Mouse (Mus musculus) forebrain, postnatal 0 days (tissue): Measurements from ENCODE around the gene Myrf. TPM values are rescaled to one million over a fixed set of nuclear protein-coding genes. Genes with fewer than 3 reads are reported as not detected.
"Not testable (repeated sequence)": the region's sequence is repeated elsewhere in the genome, so short reads cannot be mapped to it uniquely, and the experiment has no call there.

ENCODE experiments used
- ATAC-seq: fragments of 200-750 bp; cut with Nextera tagmentation; 2 replicates; pipeline ENCODE4 v1.8.0; 2017; ENCODE audit warnings: mild to moderate bottlenecking, moderate library complexity
- DNase-seq: peaks from one replicate; pipeline ENCODE4 v3.0.0-alpha.2; 2015
- H3K27ac ChIP-seq: fragments of 300-500 bp; sonication (generic); 2 replicates; pipeline ENCODE4 v1.5.1; 2014; ENCODE audit warnings: low read depth, mild to moderate bottlenecking, antibody characterized with exemption, low read length, moderate library complexity, mixed read lengths
- H3K27me3 ChIP-seq: fragments of 300-500 bp; sonication (generic); 2 replicates; pipeline ENCODE4 v1.6.1; 2014; ENCODE audit warnings: mild to moderate bottlenecking, low read length, mixed read lengths; ENCODE audit not compliant: insufficient read depth
- H3K36me3 ChIP-seq: fragments of 300-500 bp; sonication (generic); 2 replicates; pipeline ENCODE4 v1.6.1; 2014; ENCODE audit warnings: mild to moderate bottlenecking, moderate library complexity; ENCODE audit not compliant: insufficient read depth
- H3K4me1 ChIP-seq: fragments of 300-500 bp; sonication (generic); 2 replicates; pipeline ENCODE4 v1.6.1; 2014; ENCODE audit warnings: antibody characterized with exemption; ENCODE audit not compliant: insufficient read depth
- H3K4me2 ChIP-seq: fragments of 300-500 bp; sonication (generic); 2 replicates; pipeline ENCODE4 v1.6.1; 2014; ENCODE audit warnings: low read depth, mild to moderate bottlenecking, moderate library complexity
- H3K4me3 ChIP-seq: fragments of 300-500 bp; sonication (generic); 2 replicates; pipeline ENCODE4 v1.5.1; 2014; ENCODE audit warnings: low read depth, low read length, mixed read lengths
- H3K9ac ChIP-seq: fragments of 300-500 bp; sonication (generic); 2 replicates; pipeline ENCODE4 v1.6.1; 2014; ENCODE audit warnings: mild to moderate bottlenecking
- H3K9me3 ChIP-seq: fragments of 300-500 bp; sonication (generic); 2 replicates; pipeline ENCODE4 v1.6.1; 2016; ENCODE audit warnings: low read length
- CTCF ChIP-seq: sonication (generic); IDR thresholded peaks from 2 replicates; pipeline ENCODE4 v1.5.1; 2016; ENCODE audit warnings: antibody characterized with exemption, control low read depth, low read depth
- WGBS: fragments of 180-500 bp; shearing (Covaris S2); extraction: QIAGEN DNeasy Blood & Tissue Kit; methylation state at CpG from one replicate; pipeline ENCODE4 v1.1.7; 2014; 5-methylcytosine and 5-hydroxymethylcytosine counted together
- polyA plus RNA-seq: library from polyadenylated mRNA; unstranded; fragments of >200 nt; fragmentation: Nextera tagmentation; extraction: Ambion mirVana; gene quantifications from 2 replicates; pipeline ENCODE4 v1.2.1, GENCODE M21; 2015
- total RNA-seq: library from RNA; depleted of rRNA; stranded (reverse); fragments of >200 nt; gene quantifications from 2 replicates; pipeline ENCODE4 v1.2.3, GENCODE M21; 2014

The Myrf gene
- total and polyA plus RNA-seq, 2 experiments from 2014 or later = 0.47 to 0.81 TPM

DNA sequence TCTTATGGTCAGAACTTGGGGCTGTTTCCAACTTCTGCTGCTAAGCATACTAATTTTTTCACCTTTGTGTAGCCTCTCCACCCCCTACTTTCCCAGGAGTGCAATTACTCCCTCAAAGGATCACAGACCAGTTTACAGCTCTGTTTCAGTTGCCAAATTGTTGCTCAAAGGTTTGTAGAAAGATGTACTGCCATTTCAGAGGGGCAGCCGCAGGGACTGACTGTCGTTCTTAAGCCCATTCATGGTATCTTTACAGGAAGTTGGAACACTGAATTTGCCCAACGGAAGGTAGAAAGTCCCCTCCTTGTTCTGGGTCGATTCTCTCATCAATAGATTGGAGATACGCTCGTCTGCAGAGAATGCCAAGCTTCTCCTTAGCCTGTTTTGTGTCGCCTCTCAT is 69.2 kb downstream of the Myrf start:
- Histone ChIP-seq H3K9ac (no peak overlapping the region), H3K4me1 (no peaks in the 10 kb centered on the region), H3K4me2 (no peak overlapping the region), H3K36me3 (no peaks in the 10 kb centered on the region), H3K4me3 (no peak overlapping the region), H3K27me3 (no peaks in the 10 kb centered on the region), H3K9me3 (no peaks in the 10 kb centered on the region), H3K27ac (no peak overlapping the region)
- 74% methylated on average over 7 of the region's 7 CpGs for WGBS
- DNase-seq (no peak), ATAC-seq (no peak)
- TF ChIP-seq CTCF = no peak

DNA sequence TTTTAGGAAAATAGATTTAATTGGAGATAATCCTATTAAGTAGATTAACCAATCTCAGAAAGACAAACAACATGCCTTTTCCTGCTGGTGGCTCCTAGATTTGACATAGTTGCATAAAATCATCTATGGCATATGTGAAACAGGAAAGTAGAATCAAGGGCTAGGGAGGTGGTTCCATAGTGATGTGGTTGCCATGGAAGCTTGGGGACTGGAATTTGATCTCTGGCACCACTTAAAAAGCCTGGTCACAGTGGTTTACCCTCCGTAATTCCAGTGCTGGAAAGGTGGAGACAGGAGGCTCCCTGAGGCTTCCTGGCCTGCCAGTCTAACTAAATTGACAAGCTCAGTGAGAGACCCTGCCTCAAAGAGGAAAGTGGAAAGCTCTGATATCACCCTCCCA is 70.1 kb downstream of the Myrf start:
- no peak overlapping the region for H3K27ac ChIP-seq
- no peaks in the 10 kb centered on the region for H3K36me3 ChIP-seq
- H3K9ac ChIP-seq = no peak overlapping the region
- no peaks in the 10 kb centered on the region for H3K9me3 ChIP-seq
- H3K4me2 ChIP-seq = no peak overlapping the region
- no peaks in the 10 kb centered on the region for H3K4me1 ChIP-seq
- ATAC-seq = no peak
- WGBS = 14% methylated on average over 1 of the region's 1 CpGs
- no peak for DNase-seq
- TF ChIP-seq CTCF = no peak
- H3K4me3 ChIP-seq = no peak overlapping the region
- H3K27me3 ChIP-seq = no peaks in the 10 kb centered on the region

DNA sequence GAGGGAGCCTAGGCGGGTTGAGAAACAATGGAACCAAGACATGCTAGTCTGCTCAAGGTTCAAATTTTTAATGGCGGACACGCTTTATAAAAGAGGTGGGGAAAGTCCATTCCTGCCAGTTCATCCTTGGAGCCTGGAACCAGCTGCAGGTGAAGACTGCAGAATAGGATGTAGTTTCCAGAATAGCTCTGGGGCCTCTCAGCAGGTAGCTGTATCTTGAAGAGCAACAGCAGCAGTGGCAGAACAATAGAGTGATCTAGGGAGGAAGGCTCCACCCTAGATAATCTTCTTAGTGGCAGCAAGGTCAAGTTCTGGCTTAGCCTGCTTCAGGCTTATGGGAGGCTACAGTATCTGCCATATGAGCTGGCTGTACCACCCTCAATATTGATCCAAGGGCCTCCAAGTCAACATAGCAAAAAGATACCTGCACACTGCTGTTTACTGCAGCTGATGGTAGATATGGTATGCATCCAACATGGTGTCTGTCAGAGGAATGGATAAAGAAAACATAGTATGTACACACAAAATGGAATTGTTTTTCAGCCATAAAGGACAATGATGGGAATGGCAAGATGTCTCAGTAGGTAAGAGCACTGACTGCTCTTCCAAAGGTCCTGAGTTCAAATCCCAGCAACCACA is 70.7 kb downstream of the Myrf start:
- H3K4me1 ChIP-seq, H3K27ac ChIP-seq, DNase-seq, ATAC-seq, H3K36me3 ChIP-seq, H3K9me3 ChIP-seq, H3K4me2 ChIP-seq, H3K4me3 ChIP-seq, H3K27me3 ChIP-seq, H3K9ac ChIP-seq: not testable (repeated sequence)
- WGBS = 92% methylated on average over 3 of the region's 3 CpGs

- Histone ChIP-seq H3K4me2 (no peak overlapping the region), H3K4me3 (no peak overlapping the region), H3K9ac (no peak overlapping the region), H3K27me3 (no peaks in the 10 kb centered on the region), H3K4me1 (no peaks in the 10 kb centered on the region), H3K9me3 (no peaks in the 10 kb centered on the region), H3K27ac (no peak overlapping the region), H3K36me3 (no peaks in the 10 kb centered on the region)
- ATAC-seq (no peak), DNase-seq (no peak)
- no peak for TF ChIP-seq CTCF
Observed at GRCm38 (mm10) chr19:10169179-10169578, 71.4 kb downstream of the Myrf start.

DNA sequence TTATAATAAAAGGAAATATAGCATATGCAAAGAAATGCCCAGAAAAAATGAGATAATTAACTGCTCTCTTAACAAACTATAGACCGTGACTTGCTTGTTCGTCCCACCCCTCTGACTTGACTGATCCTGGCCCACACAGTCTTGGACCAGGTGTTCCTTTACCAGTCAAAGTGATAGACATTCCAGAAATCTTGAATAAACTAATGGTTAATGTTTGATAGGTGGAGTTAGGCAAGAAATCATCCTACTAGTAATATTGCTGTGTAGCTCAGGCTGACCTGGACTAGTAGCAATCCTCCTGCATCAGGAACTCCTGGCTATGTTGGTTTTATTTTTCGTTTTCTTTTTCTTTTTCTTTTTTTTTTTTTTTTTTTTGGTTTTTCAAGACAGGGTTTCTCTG is 72.1 kb downstream of the Myrf start:
- WGBS = 86% methylated on average over 3 of the region's 3 CpGs
- no peak for TF ChIP-seq CTCF
- H3K27ac ChIP-seq = no peak overlapping the region
- no peaks in the 10 kb centered on the region for H3K4me1 ChIP-seq
- H3K27me3 ChIP-seq = no peaks in the 10 kb centered on the region
- ATAC-seq = no peak
- no peak for DNase-seq
- H3K4me2 ChIP-seq = no peak overlapping the region
- no peaks in the 10 kb centered on the region for H3K9me3 ChIP-seq
- no peak overlapping the region for H3K9ac ChIP-seq
- H3K4me3 ChIP-seq = no peak overlapping the region
- H3K36me3 ChIP-seq = no peaks in the 10 kb centered on the region

GRCm38 (mm10) chr19:10167951-10168350 is 72.6 kb downstream of the Myrf start:
- DNase-seq (no peak), ATAC-seq (no peak)
- Histone ChIP-seq H3K9me3 (no peaks in the 10 kb centered on the region), H3K4me1 (no peaks in the 10 kb centered on the region), H3K27me3 (no peaks in the 10 kb centered on the region), H3K4me2 (no peak overlapping the region), H3K9ac (no peak overlapping the region), H3K27ac (no peak overlapping the region), H3K36me3 (no peaks in the 10 kb centered on the region), H3K4me3 (no peak overlapping the region)
- 67% methylated on average over 1 of the region's 1 CpGs for WGBS
- TF ChIP-seq CTCF = no peak

DNA sequence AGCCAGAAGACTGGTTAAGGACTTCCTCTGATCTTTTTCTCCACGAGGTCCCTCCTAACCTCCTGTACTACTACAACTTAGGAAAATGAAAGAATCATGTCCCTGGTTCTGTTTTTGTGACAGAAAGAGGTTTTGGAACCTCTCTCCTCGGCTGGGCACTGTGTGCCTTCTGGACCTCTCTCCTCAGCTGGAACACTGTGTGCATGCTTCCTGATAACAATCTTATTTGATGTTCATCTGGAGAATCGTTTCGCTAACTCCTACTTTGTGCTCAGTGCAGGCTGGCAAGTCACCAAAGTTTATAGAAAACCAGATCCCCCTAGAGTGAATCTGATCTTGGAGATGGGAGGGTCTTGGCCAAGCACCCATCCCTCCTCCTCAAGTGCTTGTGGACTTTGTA is 73.4 kb downstream of the Myrf start:
- DNase-seq (no peak), ATAC-seq (no peak)
- Histone ChIP-seq H3K36me3 (no peaks in the 10 kb centered on the region), H3K27ac (no peak overlapping the region), H3K9ac (no peak overlapping the region), H3K27me3 (no peaks in the 10 kb centered on the region), H3K4me2 (no peak overlapping the region), H3K9me3 (no peaks in the 10 kb centered on the region), H3K4me1 (no peaks in the 10 kb centered on the region), H3K4me3 (no peak overlapping the region)
- 77% methylated on average over 4 of the region's 4 CpGs for WGBS
- no peak for TF ChIP-seq CTCF

GRCm38 (mm10) chr19:10165928-10166327 is 74.6 kb downstream of the Myrf start:
- WGBS = 98% methylated on average over 3 of the region's 4 CpGs
- not testable (repeated sequence) for H3K9me3 ChIP-seq, H3K4me2 ChIP-seq, H3K4me1 ChIP-seq, DNase-seq, H3K4me3 ChIP-seq, H3K9ac ChIP-seq, ATAC-seq, H3K36me3 ChIP-seq, H3K27ac ChIP-seq, H3K27me3 ChIP-seq
